In the genomic region with DNA sequence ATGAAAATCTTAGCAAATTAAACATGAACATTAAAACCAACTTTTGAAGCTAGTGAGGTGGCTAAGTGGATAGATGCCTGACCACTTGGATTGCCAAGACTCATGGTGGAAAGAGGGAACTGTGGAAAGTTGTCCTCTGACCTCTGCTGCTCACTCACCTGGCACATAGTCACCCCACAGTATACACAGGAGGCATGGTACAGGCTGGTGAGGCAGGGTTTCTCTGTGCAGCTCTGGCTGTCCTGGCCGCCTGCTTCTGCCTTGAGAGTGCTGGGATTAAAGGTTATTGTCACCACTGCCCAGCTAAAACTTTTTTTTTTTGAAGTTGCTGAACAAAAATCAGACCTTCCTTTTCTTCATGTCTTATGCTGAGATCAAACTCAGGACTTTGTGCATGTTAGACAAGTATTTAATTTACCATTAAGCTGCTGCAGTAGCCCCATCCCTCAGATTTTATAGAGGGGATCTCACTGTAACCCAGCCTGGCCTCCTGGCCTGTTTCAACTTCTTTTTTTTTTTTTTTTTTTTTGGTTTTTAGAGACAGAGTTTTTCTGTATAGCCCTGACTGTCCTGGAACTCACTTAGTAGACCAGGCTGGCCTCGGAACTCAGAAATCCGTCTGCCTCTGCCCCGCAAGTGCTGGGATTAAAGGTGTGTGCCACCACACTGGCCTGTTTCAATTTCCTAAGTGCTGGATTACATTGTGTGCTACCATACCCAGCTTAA, we compare ENCODE assay signal across 27 mouse cellular contexts. TPM values are rescaled to one million over a fixed set of nuclear protein-coding genes. Genes with fewer than 3 reads are reported as not detected.
A peak's percentile ranks its signal among the peaks of the same experiment; 100 is the strongest.
DNase-seq lines count a peak whose midpoint lies in the region; ATAC-seq and TF ChIP-seq lines count a peak whose summit lies in the region.
"Had no signal": no experiment of that assay in that cellular context is flagged by ENCODE, and none has a peak within 500 bp of the region (broad histone marks: within the 10 kb centered on the region; RNA-seq: fewer than 3 reads in every experiment).

No protein-coding gene starts in this region.

- no peak overlapping the region for H3K4me2 ChIP-seq in liver, embryonic 12.5 days
- no peak overlapping the region for H3K4me2 ChIP-seq in kidney, embryonic 16.5 days (replicated peaks; ENCODE audit: low read depth, low read length)
- H3K4me2 ChIP-seq in myocyte (ENCODE audit: low read depth), result no peak overlapping the region
- H3K4me2 ChIP-seq: embryonic facial prominence, embryonic 13.5 days; forebrain, embryonic 13.5 days; hindbrain, embryonic 15.5 days; limb, embryonic 15.5 days; stomach, embryonic 15.5 days had no signal

- no peak for TF ChIP-seq POLR2A in liver, adult 2 months (IDR thresholded peaks at IDR 0.05; ENCODE audit: extremely low read depth, insufficient read depth, low read length)
- no peak for TF ChIP-seq POLR2A in myocyte (IDR thresholded peaks at IDR 0.05; ENCODE audit: insufficient read length, low read depth)

- H3K27me3 ChIP-seq in liver, adult 2 months (ENCODE audit: control insufficient read depth, insufficient read depth, low read length), result no peaks in the 10 kb centered on the region
- H3K27me3 ChIP-seq in liver, embryonic 12.5 days (replicated peaks), result no peaks in the 10 kb centered on the region
- no peaks in the 10 kb centered on the region for H3K27me3 ChIP-seq in kidney, embryonic 16.5 days (ENCODE audit: insufficient read depth, low read length)
- no peaks in the 10 kb centered on the region for H3K27me3 ChIP-seq in myocyte (ENCODE audit: control insufficient read depth, insufficient read depth, insufficient read length)
- H3K27me3 ChIP-seq: embryonic facial prominence, embryonic 13.5 days; forebrain, embryonic 13.5 days; hindbrain, embryonic 15.5 days; limb, embryonic 15.5 days; stomach, embryonic 15.5 days had no signal

- H3K36me3 ChIP-seq in liver, adult 2 months (ENCODE audit: control insufficient read depth, insufficient read depth, low read length), result peaks cover 18% of the 10 kb centered on the region
- H3K36me3 ChIP-seq in liver, embryonic 12.5 days, result peaks cover 57% of the 10 kb centered on the region
- H3K36me3 ChIP-seq in kidney, embryonic 16.5 days (ENCODE audit: insufficient read depth, low read length), result 0 out of 2 replicates have a peak, but pooled peaks cover 12% of the 10 kb centered on the region
- H3K36me3 ChIP-seq in myocyte (ENCODE audit: control insufficient read depth, insufficient read depth), result peaks cover 15% of the 10 kb centered on the region

- intact Hi-C loops in gastrocnemius, postnatal 14 days (cut with DNase I; ENCODE audit: low total_unique reads), result no loop called here

- no peak for TF ChIP-seq CTCF in liver, adult 2 months (IDR thresholded peaks at IDR 0.05; ENCODE audit: low read depth, low read length)

- no peak for ATAC-seq in liver, embryonic 12.5 days
- no peak for ATAC-seq in kidney, embryonic 16.5 days (ENCODE audit: low FRiP score, low TSS enrichment)
- no peak for ATAC-seq in megakaryocyte progenitor cell, adult 5-6 weeks (replicated peaks; ENCODE audit: poor library complexity)
- ATAC-seq: forebrain, embryonic 13.5 days; midbrain, embryonic 16.5 days had no signal

- H3K9me3 ChIP-seq in liver, embryonic 12.5 days (replicated peaks), result no peaks in the 10 kb centered on the region
- H3K9me3 ChIP-seq in kidney, embryonic 16.5 days (ENCODE audit: low read length), result no peaks in the 10 kb centered on the region
- H3K9me3 ChIP-seq: embryonic facial prominence, embryonic 13.5 days; forebrain, embryonic 13.5 days; hindbrain, embryonic 15.5 days; limb, embryonic 15.5 days; stomach, embryonic 15.5 days had no signal

- peaks cover 15% of the 10 kb centered on the region for H3K4me1 ChIP-seq in liver, adult 2 months (ENCODE audit: control insufficient read depth, insufficient read depth, low read length)
- H3K4me1 ChIP-seq in liver, embryonic 12.5 days, result peaks cover 21% of the 10 kb centered on the region
- peaks cover 15% of the 10 kb centered on the region for H3K4me1 ChIP-seq in kidney, embryonic 16.5 days (ENCODE audit: insufficient read depth, low read length)

- peak; percentile 2 for DNase-seq in gastrocnemius, adult 18-20 months (ENCODE audit: low spot score)
- DNase-seq in gastrocnemius, postnatal 14 days, result no peak
- DNase-seq in liver, adult 2 months (ENCODE audit: extremely low read depth, low read depth, low spot score), result peak; percentile 96
- DNase-seq: adrenal gland, postnatal 14 days; cerebellum, adult 8-10 months; cerebellum, postnatal 36 days; embryo, embryonic 11 days; gastrocnemius, postnatal 10 days; left cerebral cortex, postnatal 4 days; lung, adult 2 months; lung, postnatal 14 days; right cerebral cortex, postnatal 4 days; thymus, postnatal 25 days had no signal

- WGBS in liver, adult 2 months, result 45% methylated on average over 4 of the region's 4 CpGs
- 82% methylated on average over 4 of the region's 4 CpGs for WGBS in liver, embryonic 12.5 days (ENCODE audit: insufficient replicate concordance)
- WGBS in kidney, embryonic 16.5 days, result 86% methylated on average over 4 of the region's 4 CpGs

- H3K79me2 ChIP-seq in liver, adult 2 months (ENCODE audit: control insufficient read depth, insufficient read depth, low read length), result peaks cover 18% of the 10 kb centered on the region
- peaks cover 75% of the 10 kb centered on the region for H3K79me2 ChIP-seq in myocyte (ENCODE audit: control insufficient read depth, insufficient read depth)

- peak overlapping the region; percentile 10; the same call in 1 of the 2 replicates for H3K27ac ChIP-seq in liver, adult 2 months (replicated peaks; ENCODE audit: insufficient read depth, low read depth, low read length)
- no peak overlapping the region for H3K27ac ChIP-seq in liver, embryonic 12.5 days
- H3K27ac ChIP-seq in kidney, embryonic 16.5 days (ENCODE audit: low read length), result peak overlapping the region; percentile 43; the same call in 1 of the 2 replicates
- H3K27ac ChIP-seq: embryonic facial prominence, embryonic 13.5 days; forebrain, embryonic 13.5 days; hindbrain, embryonic 15.5 days; left cerebral cortex, adult 2 months; limb, embryonic 15.5 days; stomach, embryonic 15.5 days had no signal

- H3ac ChIP-seq in myocyte (ENCODE audit: control insufficient read depth, insufficient read length), result no peak overlapping the region

- H3K4me3 ChIP-seq in liver, adult 2 months (ENCODE audit: insufficient read depth, low read depth, low read length), result no peak overlapping the region
- no peak overlapping the region for H3K4me3 ChIP-seq in liver, embryonic 12.5 days
- H3K4me3 ChIP-seq in kidney, embryonic 16.5 days (ENCODE audit: low read length), result no peak overlapping the region
- H3K4me3 ChIP-seq in myocyte, result no peak overlapping the region
- H3K4me3 ChIP-seq: embryonic facial prominence, embryonic 13.5 days; erythroblast, embryonic 14.5 days; forebrain, embryonic 13.5 days; hindbrain, embryonic 15.5 days; left cerebral cortex, adult 2 months; limb, embryonic 15.5 days; stomach, embryonic 15.5 days had no signal

- H3K9ac ChIP-seq in liver, adult 2 months (ENCODE audit: low read depth, low read length), result no peak overlapping the region
- H3K9ac ChIP-seq in liver, embryonic 12.5 days, result no peak overlapping the region
- H3K9ac ChIP-seq in kidney, embryonic 16.5 days (replicated peaks; ENCODE audit: low read length), result no peak overlapping the region
- H3K9ac ChIP-seq: embryonic facial prominence, embryonic 13.5 days; forebrain, embryonic 13.5 days; hindbrain, embryonic 15.5 days; limb, embryonic 15.5 days; stomach, embryonic 15.5 days had no signal

TF ChIP-seq in myocyte, 11 proteins besides CTCF, POLR2A, EP300 and RAD21 (continues in another document):
- no peak for TF ChIP-seq MYOD1 (IDR thresholded peaks at IDR 0.05; ENCODE audit: control insufficient read depth in 1 of 3, insufficient read length in 2 of 3, low read depth in 2 of 3)
- no peak for TF ChIP-seq REST (IDR thresholded peaks at IDR 0.05; ENCODE audit: insufficient read depth, insufficient read length)
- no peak for TF ChIP-seq TCF12 (IDR thresholded peaks at IDR 0.05; ENCODE audit: insufficient read depth, poor library complexity, severe bottlenecking)
- TF ChIP-seq SRF (IDR thresholded peaks at IDR 0.05; ENCODE audit: control insufficient read depth, insufficient read length, low read depth), result no peak
- no peak for TF ChIP-seq MYOG (IDR thresholded peaks at IDR 0.05; ENCODE audit: control insufficient read depth in 1 of 3, insufficient read depth in 1 of 3, insufficient read length in 2 of 3, low read depth in 2 of 3)
- no peak for TF ChIP-seq USF1 (IDR thresholded peaks at IDR 0.05; ENCODE audit: low read depth)

RNA-seq across cellular contexts. Expression of a gene that starts 13.2 kb away (rescaled TPM):
- total RNA-seq in gastrocnemius, adult 18-20 months (2021), result 10 to 100 TPM; 21.8 to 23.2 TPM
- 10 to 100 TPM; 19.0 to 20.5 TPM for total RNA-seq in gastrocnemius, postnatal 14 days (2021)
- 18.0 and 20.4 TPM in 2 replicates for total RNA-seq in liver, adult 2 months (2014; rRNA removed)
- polyA plus RNA-seq in liver, adult 2 months (2012; rRNA removed), result 15.7 and 16.7 TPM in 2 replicates
- polyA plus RNA-seq in liver, embryonic 12.5 days (2016; fragmentation: Nextera tagmentation; extraction: Ambion mirVana), result 39.2 and 40.1 TPM in 2 replicates
- 63.4 and 73.6 TPM in 2 replicates for polyA plus RNA-seq in kidney, embryonic 16.5 days (2015; fragmentation: Nextera tagmentation; extraction: Ambion mirVana)
- 12.5 TPM for polyA plus RNA-seq in myocyte (2012; fragmentation: generic; extraction: Trizol)
- 62.3 and 96.1 TPM in 2 replicates for total RNA-seq in megakaryocyte progenitor cell, adult 5-6 weeks (2015)
- total RNA-seq in megakaryocyte progenitor cell, adult 5-6 weeks (2017), result 41.4 and 57.9 TPM in 2 replicates

RNA-seq across cellular contexts. Expression of a gene that starts 19.4 kb away (rescaled TPM):
- total RNA-seq in gastrocnemius, adult 18-20 months (2021), result under 1 TPM; 0.07 to 0.12 TPM
- 1 to 10 TPM in 1 of 2 experiments, under 1 TPM in 1; 1.00 to 1.0 TPM for total RNA-seq in gastrocnemius, postnatal 14 days (2021)
- total RNA-seq in liver, adult 2 months (2014; rRNA removed), result 0.47 and 1.3 TPM in 2 replicates
- polyA plus RNA-seq in liver, adult 2 months (2012; rRNA removed), result 0.24 and 0.33 TPM in 2 replicates
- polyA plus RNA-seq in liver, embryonic 12.5 days (2016; fragmentation: Nextera tagmentation; extraction: Ambion mirVana), result 1.0 and 1.2 TPM in 2 replicates
- polyA plus RNA-seq in kidney, embryonic 16.5 days (2015; fragmentation: Nextera tagmentation; extraction: Ambion mirVana), result 8.8 and 9.2 TPM in 2 replicates
- 0.12 TPM for polyA plus RNA-seq in myocyte (2012; fragmentation: generic; extraction: Trizol)
- total RNA-seq in megakaryocyte progenitor cell, adult 5-6 weeks (2015), result not detected in 2 replicates
- total RNA-seq in megakaryocyte progenitor cell, adult 5-6 weeks (2017), result 0.14 TPM in 1 of 2 replicates, not detected in the other
- total RNA-seq: hematopoietic stem cell, adult 5-6 weeks; megakaryocyte-erythroid progenitor cell, adult 5-6 weeks had no signal
- polyA plus RNA-seq: erythroblast, embryonic 14.5 days had no signal

RNA-seq across cellular contexts. Expression of a gene that starts 30.7 kb away (rescaled TPM):
- total RNA-seq in gastrocnemius, adult 18-20 months (2021), result under 1 TPM; 0.34 to 0.64 TPM
- total RNA-seq in gastrocnemius, postnatal 14 days (2021), result 1 to 10 TPM in 1 of 2 experiments, under 1 TPM in 1; 0.89 to 1.1 TPM
- 2.3 and 2.8 TPM in 2 replicates for total RNA-seq in liver, adult 2 months (2014; rRNA removed)
- polyA plus RNA-seq in liver, adult 2 months (2012; rRNA removed), result 1.4 and 1.9 TPM in 2 replicates
- 2.7 and 2.8 TPM in 2 replicates for polyA plus RNA-seq in liver, embryonic 12.5 days (2016; fragmentation: Nextera tagmentation; extraction: Ambion mirVana)
- 14.1 and 16.2 TPM in 2 replicates for polyA plus RNA-seq in kidney, embryonic 16.5 days (2015; fragmentation: Nextera tagmentation; extraction: Ambion mirVana)
- 1.8 TPM for polyA plus RNA-seq in myocyte (2012; fragmentation: generic; extraction: Trizol)
- not detected in 2 replicates for total RNA-seq in megakaryocyte progenitor cell, adult 5-6 weeks (2015)
- total RNA-seq in megakaryocyte progenitor cell, adult 5-6 weeks (2017), result not detected in 2 replicates
- total RNA-seq: hematopoietic stem cell, adult 5-6 weeks; megakaryocyte-erythroid progenitor cell, adult 5-6 weeks had no signal
- polyA plus RNA-seq: erythroblast, embryonic 14.5 days had no signal
